Mouse (Mus musculus) erythroid progenitor cell, adult 5-6 weeks (primary cell): ENCODE results near the gene Fcna. TPM values are rescaled to one million over a fixed set of nuclear protein-coding genes. Genes with fewer than 3 reads are reported as not detected.

ENCODE experiments used
- ATAC-seq: replicated peaks from 2 replicates; pipeline ENCODE4 v1.8.0; 2016; ENCODE audit warnings: moderate number of reproducible peaks, mild to moderate bottlenecking, moderate TSS enrichment, inconsistent platforms; ENCODE audit not compliant: poor library complexity, low FRiP score, severe bottlenecking
- total RNA-seq, 2 experiments: library from RNA; stranded (forward) in 1 of 2; stranded (reverse) in 1 of 2; fragments of 150-400 nt in 1 of 2; fragments of 186-747, 209-891 nt in 1 of 2; gene quantifications; 2 replicates each; pipeline versions ENCODE4 v1.2.3 to v1.2.4; 2015 to 2017; ENCODE audit warnings: low replicate concordance in 2 of 2

Fcna gene
- total RNA-seq, 2 experiments from 2014 or later: 28.7 to 103 TPM

DNA sequence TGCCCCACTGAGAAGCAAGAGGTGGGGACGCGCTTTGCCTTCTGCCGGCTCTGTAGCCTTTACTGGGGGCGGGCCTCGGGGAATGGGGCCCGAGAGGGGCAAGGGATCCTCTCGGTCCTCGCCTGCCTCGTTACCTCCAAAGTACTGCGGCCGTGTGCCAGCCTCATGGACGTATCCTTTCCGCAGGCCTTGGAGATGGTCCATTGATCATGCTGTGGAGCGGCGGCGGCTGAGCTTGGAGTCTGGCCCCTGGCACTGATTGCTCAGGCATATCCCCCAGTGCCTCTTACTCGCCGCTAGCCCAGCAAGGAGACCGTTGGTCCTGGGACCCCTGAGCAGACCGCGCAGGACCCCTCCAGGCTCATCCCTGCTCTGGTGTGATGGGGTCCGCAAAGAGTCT lies 11.4 kb downstream of the Fcna start:
- ATAC-seq: no peak

DNA sequence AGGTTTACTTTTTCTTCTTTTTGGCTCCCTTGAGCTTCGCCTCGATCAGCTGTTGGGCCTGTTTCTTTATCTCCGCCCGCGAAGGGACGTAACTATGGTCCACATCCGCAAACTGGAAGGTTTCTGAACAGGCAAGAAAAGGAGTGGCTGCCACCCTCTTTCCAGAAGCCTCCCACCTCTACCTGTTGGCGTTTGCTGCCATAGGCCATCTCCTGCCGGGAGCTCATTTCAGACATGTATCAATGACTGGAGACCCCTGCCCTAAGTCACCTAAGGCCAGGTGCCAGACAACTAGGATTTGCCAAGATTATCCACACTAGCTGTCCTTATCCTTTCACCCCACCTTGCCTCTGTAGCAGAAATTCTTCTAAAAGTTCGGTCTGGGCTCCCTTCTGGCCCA lies 19.2 kb downstream of the Fcna start:
- no peak for ATAC-seq

DNA sequence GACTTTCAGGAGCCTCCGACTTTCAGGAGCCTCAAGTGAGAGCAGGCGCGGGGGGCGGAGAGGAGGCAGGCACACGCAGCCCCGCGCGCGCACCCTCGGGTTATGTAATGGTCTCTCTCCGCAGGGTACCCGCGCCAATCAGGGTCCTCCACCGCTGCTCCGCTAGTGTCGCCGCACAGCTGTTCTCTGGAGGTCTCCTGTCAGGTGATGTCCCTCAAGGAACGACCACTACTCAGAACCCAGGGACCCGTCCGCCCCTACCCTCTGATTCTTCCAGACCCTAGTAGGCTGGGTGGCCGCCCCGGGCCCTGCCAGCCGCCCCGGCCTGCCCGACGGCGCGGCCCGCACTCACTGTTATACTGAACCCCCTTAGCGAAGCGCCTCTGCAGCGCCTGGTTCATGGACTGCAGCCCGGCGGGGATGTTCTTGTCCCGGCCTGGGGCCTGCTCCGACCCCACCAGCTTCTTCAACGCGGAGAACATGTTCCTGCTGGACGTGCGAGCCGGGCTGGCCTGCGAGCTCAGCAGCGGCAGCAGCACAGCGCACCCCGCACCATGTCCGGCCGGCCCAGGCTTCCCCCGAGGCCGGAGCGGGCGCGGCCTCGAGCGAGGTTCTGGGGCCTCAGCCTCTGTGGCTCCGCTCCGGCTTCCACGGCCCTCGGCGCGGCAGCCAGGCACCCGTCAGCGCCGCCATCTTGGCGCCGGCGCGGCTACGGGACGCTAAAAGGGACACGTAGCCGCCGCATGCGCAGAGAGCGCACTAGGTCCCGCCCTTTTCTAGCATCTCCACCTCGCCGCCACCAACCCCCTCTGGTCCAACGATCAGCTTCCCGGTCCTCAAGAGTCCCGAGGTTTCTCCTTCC lies 19.8 kb downstream of the Fcna start, which contains the start of gene Rabl6:
Gene Rabl6, minus strand, starts transcription at position 761 of the 862 bp plus-strand sequence.
- peak; percentile 96 for ATAC-seq

DNA sequence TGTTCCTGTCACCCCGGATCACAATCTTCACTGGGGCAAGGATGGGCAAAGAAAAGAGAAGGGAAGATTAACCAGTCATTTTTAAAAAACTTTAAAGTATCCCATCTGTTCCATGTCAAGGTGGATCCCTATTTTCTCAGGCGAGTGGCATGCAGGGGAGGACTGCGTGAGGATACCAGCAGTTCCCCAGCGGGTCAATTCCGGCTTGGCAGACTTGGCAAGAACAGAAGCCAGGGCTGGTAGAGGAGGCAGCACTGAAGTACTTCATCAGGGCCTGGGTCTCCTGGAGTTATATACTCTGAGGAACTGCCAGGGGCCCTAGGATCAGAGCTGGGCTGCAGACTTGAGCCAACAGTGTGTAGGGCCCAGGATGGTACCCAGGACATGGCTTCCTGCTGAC lies 25.3 kb downstream of the Fcna start:
- no peak for ATAC-seq

DNA sequence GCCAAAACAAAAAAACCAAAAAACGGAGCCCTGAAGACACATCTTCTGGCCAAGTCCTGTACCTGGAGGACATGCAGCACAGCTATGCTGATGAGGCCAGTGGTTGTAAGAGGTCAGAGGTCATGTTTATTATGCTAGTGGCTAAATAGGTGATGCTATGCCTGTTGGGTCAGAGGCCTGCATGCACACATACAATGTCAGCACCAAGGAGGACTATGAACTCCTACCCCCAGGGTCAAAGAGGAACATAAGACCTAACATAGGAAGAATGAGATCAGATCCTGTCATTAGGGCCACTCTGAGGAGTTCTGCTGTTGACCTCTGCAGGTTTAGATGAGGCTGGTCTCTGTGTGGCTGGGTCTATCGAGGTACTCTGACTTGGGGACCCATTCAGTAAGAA lies 27.8 kb downstream of the Fcna start:
- no peak for ATAC-seq

DNA sequence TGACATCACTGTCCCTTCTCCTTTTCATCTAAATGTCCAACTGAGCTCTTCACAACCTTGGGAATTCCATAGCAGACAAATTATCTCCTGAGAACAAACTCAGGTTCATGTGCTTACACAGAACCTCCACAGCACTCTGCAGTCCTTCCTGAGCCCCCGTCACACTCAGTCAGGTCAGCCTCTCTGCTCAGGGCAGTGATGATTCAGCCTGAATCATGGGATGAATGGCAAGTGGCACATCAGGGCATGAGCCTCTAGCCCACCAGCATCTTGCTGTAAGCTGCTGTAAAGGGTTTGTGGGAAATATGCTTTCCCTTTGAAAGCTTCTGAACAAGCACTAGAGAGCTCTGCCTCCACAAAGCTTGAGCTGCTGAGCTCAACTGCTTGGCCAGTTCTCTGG lies 29.1 kb downstream of the Fcna start:
- no peak for ATAC-seq

DNA sequence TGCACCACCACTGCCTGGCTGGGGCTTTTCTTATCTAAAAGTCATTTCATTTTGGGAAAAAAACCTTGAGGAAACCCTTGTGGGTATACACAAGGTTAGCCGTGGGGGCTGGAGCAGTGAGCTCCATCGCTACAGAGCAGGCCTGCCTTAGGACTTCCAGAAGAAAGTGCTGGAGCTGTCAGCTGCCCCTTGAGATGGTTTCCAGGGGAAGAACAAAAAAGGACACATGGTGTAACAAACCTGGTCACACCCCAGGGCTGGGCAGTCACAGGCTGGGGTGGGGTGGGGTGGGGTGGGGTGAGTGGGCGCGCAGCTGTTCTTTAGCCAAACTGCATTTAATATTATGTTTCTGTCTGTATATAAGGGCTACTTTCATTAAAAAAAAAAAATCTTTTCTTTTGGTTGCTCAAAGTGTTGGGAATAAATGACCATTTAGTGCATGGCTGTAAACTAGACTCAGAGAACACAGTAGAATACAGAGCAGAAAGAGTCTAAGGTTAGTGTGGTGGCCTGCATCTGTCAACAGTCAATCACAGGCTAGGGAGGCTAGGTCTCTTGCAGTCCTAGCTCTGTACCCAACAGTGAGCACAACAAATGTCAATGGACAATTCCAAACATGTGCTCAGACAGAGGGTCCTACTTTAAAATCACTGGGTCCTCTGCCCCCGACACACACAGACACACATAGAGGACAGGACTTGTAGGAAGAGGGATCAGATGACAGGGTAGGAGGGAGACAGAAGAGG lies 30.9 kb downstream of the Fcna start:
- ATAC-seq: no peak

DNA sequence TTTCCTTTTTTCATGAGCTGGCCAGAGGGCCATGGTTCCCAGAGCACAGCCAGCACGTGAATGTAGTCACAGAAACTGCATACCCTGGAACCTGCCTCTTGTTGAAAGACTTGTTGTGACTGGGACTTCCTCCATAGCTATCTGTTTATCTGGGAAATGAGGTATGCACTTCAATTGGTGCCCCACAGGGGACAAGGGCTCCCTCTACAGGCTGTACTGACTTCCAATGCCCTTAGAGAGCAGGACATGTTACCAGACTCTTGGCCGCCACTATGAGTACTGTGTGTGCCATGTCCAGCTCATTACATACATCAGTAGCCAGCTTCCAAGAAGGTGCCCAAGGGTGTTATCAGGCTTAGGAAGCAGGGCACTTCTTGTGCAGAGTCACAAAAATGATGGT lies 36.0 kb downstream of the Fcna start:
- no peak for ATAC-seq

DNA sequence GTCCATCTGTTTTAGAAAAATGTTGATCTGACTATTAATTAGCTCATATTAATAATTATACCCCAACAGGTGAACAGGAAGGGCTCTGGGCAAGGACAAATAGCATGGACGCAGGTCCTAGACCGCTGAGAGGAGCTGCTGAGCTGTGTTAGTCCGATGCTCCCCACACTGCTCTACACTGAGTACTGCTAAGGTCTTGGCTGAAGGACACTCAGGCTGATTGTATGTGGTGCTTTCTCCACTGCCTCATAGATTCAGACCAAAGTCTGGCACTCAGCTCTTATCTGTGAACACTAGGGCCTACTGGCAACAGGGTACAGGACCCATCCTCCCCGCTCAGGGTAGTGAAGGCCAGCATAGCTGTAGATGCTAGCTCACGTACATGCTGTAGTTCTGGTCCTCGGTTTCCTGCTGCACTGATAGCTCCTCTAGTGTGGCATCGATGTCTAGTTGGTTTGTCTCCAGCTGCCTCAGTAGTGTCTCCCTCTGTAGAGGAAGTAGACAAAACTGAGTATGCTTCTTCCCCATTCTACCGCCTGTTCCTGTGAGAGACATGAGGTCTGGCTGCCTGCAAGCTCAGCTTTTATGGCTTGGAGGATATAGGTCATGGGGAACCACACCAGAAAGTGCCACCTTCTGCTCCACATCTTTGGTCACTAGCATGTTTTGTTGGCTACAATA lies 39.5 kb downstream of the Fcna start:
- no peak for ATAC-seq

DNA sequence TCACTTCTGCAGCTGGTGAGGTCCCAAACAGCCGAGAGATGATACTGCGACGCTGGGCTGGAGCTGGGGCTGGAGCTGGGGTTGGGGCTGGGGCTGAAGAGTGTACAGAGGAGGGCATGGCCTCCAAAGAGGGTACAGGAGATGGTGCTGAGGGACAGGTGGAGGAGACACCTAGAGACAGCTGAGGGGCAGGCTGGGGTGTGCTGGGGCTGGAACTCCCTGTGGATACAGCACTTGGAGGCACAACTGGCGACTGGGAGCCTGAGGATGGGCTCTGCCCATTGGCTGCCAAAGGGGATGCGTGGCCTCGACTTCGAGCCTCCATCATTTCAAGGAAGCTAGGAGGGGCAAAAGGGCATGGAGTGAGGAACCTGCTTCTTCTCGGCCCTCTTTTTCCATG lies 40.5 kb downstream of the Fcna start:
- ATAC-seq: no peak

DNA sequence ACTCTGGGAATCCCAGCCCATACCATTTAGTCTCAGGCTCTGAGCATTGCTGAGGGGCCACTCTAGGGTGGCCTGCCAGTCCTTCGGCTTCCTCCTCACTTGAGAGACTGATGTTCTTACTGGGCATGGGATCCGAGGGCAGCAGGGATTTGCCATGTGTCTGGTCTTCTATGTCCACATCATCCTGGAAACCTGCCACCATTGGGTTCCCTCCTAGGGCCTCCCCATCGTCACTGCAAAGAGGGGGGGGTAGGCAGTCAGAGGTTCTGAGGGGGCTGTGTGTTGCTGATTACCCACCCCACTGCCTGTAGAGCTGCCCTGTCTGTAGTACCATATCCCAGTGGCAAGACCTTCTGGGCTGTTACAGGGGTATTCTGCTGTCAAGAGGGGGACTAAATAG lies 42.2 kb downstream of the Fcna start:
- no peak for ATAC-seq

DNA sequence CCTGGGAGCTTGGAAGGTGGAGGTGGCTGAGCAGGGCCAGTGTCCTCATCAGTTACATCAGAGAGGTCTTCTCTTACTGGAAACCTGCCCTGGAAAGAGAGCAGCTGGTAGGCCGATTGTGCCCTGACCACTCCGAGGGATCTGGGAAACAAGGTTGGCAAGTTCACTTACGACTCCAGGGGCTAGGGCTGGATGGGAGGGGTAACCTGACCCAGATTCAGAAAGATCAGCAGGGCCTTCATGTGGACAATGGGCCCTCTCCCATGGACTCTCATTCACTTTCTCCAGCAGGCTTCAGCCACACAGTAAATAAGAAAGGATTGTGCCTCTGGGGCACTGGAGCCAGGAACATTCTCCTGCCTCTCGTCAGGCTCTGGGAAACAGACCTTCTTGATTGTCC lies 43.0 kb downstream of the Fcna start:
- no peak for ATAC-seq

DNA sequence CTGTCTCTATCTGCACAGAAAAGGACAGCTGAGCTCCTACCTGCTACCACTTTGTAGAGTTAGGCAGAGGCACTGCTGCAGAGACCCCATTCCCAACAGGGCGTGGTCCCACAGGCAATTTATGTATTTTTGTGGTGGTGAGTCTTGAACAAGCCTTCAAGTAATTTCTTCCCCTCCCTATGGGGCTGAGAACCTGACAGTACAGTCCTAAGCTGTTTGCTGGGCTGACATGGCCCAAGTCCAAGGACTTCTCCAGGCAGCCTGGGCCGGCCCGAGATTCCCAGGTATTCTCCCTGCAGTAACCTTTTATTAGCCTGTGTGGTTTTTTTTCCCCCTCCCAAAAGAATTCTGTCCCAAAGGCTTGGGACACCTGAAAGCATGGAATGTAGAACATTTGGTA lies 43.7 kb downstream of the Fcna start:
- ATAC-seq: no peak

DNA sequence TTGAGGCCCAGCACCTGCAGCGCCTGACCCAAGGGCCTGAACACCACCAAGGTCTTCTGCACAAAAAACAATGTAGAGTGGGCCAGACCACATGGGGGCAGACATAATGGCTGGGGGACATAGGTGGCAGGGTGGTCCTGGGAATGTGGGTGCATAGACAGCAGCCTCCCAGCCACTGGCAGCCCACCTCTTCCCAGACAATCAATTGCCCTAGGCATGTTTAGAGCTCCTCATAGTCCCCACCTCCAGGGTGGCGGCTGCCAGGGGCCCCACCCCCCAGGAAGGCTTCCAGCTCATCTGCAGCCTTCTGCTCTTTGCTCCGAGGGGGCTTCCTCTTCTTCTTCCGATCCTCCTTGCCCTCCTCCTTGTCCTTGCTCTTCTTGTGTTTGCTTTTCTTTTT lies 44.3 kb downstream of the Fcna start:
- ATAC-seq: no peak

DNA sequence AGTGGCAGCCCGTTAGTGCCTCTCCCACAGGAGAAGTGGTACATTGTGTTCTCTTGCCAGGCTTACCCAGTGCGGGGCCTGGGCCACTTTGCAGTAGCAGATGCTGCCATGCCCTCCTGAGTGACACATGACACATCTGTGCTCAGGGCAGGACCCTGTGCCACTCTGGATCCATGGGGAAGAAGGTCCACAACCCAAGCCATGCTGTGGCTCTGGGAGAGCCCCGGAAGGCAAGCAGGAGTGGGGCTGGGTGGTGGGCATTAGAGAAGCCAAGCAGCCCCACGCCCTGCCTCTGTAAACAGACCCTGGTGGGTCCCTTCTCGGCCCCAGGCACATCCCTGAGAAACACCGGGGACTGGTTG lies 44.7 kb downstream of the Fcna start:
- no peak for ATAC-seq

DNA sequence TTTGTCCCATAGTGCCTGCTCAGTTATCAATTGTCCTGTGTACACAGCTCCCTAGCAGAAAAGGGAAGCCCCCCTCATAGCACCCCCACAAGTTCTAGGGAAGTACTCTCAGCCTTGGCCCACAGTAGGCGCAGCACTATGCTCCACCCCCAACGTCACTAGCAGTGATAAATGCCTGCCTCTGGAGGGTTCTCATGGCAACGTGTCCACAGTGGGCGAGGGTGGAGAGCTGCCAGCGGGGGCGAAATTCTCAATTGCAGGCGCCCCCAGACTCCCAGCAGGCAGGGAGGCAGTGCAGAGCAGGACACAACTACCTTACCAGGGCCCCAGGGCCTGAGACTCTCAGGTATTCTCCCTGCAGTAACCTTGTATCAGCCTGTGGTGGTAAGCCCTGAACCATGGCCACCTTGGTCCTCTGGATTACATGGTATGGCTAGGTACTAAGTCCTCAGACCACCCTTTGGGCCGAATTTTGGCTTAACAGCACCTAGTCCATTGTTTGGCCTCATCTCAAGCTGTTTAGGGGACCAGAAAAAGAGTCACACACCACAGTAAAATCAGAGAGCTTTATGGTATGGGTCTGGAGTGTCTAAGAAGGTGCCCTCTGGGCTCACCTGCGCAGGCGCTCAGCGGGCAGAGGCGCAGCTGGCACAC lies 45.2 kb downstream of the Fcna start:
- no peak for ATAC-seq

DNA sequence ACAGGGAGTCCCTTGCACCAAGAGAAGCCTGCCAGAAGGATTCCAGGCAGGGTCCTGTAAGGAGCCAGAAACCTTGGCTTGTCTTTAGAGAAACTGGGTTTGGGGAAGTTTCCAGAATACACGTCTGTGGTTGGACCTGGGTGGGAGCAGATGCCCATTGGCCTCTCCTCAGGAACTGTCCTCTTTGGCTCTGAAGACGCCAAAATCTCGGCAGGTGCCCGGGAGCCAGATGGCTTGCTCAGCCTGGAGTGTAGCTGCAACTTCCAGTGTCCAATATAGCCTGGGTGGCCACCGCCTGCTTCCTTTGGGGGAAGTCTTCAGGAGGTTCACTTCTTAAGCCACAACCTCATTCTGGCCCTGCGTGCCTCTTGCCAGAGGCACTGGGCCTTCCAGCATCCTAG lies 45.9 kb downstream of the Fcna start:
- peak; percentile 4; the same call in 1 of the 2 replicates for ATAC-seq

DNA sequence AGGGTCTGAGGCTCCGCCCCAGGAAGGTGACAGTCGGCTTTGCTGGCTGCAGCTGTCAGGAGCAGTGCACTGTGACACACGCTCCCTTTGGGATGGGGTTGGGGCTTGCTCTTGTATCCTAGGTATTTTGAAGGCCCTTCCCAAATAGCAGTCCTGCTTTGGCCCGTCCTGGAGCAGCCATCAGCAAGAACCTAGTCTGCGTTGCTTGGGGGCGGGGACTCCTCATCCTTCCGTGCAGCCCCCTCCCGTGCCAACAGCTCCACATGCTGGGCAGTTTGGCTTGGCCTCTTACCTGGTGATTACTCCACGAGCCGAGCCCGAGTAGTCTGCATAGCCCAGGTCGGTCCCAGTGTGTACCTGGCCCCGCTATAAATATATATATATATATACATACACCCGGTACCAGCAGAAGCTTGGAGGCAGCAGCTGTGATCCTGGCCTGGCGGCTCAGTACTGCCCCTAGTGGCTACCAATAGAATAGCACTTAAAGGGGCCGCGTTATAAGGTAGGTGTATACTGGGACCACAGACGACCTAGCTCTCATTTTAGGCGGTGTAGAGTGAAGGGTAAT lies 46.5 kb downstream of the Fcna start, which contains the start of gene Ajm1:
Gene Ajm1, minus strand, starts transcription at position 464 of the 571 bp plus-strand sequence.
- ATAC-seq: peak; percentile 58

DNA sequence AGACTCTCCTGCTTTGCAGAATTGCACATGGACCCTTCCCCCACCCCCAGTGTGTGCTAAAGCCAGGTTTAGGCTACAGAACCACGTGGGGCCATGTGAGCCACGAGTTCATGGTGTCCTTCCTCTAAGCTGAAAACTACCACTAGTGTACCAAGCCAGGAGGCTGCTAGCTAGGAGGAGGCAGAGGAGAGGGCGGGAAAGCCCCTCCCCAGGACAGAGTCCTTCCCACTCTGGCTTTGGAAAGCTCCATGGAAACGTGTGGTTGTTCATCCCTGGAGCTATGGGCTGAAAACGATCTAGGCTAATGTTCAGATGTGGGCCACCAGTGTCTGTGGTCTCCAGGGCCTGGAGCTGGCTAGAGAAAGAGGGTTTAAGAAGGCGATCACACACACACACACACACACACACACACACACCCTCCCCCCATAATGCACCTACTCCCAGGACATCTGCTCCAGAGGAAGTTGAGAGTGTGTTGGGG lies 47.2 kb downstream of the Fcna start:
- no peak for ATAC-seq
